Mouse (Mus musculus) urinary bladder, postnatal 4 days (tissue): ENCODE data around the gene Tspan18.

Source experiments
- DNase-seq, 2 experiments: peaks; one replicate each; pipeline ENCODE4 v3.0.0; 2021 to 2022; ENCODE audit warnings: low spot score in 2 of 2

The Tspan18 gene

GRCm38 (mm10) chr2:93339373-93340106 is 5.2 kb upstream of the Tspan18 start:
- DNase-seq, result no peak

DNA sequence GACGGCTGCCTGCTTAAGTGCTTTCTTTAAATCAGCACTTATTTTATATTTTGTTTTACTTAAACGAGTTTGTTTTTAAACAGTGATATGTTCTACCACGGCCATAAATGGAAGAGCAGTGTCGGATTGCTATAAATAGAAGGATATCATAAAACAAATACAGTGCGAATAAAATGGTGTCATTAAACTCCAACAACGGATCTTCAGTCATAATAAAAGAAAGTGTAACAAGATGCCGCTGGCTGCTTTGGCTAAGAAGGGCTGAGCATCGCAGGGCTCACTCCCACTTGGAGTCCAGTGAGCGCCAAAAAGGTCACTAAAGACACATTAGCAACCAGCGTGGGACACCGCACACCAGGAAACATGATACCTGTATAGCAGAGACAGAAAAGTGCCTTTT is 1.7 kb upstream of the Tspan18 start:
- no peak for DNase-seq

DNA sequence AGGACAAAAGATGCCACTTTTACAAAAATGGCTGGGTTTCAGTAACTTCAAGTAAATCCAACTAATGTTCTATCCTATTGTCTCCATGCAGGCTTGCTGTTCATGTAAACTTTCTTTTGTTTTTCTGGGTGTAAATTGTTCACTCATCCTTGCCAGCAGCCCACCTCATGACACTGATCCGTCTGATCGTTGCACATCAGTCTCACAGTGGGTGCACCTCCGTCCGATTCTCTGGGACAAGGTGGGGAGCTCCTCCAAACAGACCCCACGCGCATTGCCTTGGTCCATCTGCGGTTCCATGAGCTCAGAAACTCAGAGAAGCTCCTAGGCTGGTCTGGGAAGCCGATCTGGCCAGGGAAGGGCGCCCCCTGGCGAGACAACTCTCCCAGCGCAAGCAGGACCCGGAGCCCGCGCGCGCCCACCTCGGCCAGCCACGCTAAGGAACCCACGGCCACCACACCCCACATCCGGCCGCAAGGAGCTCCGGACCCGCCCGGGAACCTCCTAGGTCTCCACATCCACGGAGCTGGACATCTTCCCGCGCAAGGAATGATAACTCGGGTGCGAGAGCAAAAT is 976 bp downstream of the Tspan18 start:
- peak; percentile 80 to 90 for DNase-seq

GRCm38 (mm10) chr2:93332277-93332676 is 2.0 kb downstream of the Tspan18 start:
- DNase-seq, result no peak

DNA sequence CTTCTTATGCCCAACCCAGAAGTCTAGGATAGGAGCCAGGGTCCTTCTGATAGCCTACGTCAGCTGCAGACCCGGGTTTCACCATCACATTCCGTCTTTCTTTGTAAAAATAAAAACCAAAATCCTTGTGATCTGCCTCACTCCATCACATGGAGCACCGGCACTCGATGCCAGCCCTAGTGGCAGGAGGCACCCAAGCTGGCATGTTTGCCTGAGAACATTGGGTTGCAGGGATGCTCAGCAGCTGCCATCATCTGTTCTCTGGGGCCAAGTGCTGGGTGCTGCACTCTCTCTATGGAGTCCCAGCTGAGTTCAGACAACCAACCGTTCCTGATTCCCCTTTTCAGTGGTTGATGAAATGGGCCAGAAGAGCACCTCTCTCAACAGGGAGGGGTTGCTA is 3.2 kb downstream of the Tspan18 start:
- DNase-seq, result no peak

GRCm38 (mm10) chr2:93329120-93329519 is 5.2 kb downstream of the Tspan18 start:
- no peak for DNase-seq

DNA sequence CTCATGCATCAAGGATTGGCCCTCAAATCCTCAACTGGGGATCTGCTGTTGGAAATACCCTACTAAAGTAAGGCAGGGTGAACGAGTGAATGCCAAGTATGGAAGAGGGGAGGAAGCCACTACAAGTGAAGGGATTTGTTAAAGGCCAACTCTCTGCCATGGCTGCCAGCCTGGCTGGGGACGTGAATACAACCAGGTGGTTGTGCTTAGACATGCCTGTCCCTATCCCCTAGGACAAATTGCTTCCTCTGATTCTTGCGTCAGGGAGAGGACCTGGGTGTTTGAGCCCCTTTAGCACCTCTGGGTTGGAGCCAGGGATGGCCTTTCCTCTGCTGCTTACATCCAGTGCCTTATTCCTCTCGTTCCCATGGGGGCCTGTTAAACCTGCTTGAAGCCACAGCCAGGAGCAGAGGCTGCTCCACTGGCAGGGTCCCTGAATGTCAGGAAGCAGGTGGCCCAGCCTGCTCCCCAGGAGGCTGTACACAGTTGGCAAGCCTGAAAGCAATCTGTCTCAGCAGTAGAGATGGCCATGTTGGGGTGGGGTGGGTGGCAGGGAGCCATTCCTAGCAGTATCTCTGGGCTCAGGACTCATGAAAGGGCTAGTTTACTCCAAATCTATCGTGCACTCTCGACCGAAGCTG is 6.3 kb downstream of the Tspan18 start:
- no peak for DNase-seq

DNA sequence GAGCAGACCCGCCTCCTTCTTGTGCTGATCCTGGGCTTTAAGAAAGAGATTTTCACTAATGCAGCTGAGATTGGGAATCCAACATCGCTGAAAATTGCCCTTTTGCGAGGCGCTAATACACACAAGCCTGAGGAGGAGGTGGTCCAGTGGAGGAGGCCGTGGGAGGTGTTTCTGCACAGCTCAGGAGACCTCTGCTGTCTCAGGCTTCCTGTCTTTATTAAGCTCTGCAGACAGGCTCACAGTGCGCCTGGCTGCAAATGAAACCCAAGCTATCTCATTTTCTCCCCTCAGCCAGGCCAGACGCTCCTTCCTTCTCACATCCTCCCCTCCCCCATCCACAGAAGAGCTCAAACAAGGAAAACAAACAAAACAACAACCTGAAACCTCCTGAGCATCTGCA is 9.6 kb downstream of the Tspan18 start:
- no peak for DNase-seq

DNA sequence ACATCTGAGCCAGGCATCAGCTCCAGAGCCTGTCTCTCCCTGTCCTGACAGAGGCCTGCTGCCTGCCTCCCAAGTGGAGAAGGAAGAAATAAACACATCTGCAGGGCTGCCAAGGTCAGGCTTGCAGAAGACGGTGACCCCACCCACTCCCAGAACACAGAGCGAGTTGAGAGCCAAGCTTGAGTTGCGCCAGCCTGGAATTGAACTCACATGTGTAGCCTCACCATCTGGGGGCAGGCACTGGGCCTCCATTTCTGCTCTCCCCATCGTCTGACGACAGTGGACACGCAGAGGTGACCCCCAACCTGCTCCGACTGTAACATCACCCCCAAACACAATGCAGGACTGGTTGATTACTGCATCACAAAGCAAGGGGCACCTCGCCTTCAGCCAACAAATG is 12.4 kb downstream of the Tspan18 start:
- DNase-seq, result peak in 1 of 2 experiments; percentile 64

- no peak for DNase-seq
These were observed 14.0 kb downstream of the Tspan18 start for GRCm38 (mm10) chr2:93320267-93320666.

GRCm38 (mm10) chr2:93319598-93319997 is 14.7 kb downstream of the Tspan18 start:
- DNase-seq, result no peak

DNA sequence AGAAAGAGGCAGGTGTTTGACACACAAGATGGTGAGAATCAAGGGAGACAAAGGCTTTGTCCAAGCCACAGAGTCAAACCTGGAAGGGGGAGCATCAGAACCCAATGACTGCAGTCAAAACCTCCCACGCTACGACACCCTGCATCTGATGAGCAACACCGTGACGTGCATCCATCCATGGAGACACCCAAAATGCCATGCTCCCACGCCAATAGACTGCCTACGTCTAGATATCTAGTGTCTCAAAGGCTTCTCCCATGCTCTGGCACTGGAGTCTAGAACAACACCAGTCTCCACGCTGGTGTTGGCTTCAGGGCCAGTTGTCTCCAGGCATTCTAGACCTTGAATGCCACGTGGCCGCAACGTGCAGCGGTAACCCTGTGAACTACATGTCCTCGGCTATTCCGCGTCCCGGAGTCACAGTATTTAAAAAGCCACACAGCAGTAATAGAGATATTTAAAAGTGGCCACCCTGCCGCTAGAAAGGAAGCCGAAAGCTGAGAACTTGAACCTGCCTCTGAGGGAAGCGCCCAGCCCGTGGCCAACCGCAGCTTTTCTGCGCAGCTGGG is 15.4 kb downstream of the Tspan18 start:
- no peak for DNase-seq

DNA sequence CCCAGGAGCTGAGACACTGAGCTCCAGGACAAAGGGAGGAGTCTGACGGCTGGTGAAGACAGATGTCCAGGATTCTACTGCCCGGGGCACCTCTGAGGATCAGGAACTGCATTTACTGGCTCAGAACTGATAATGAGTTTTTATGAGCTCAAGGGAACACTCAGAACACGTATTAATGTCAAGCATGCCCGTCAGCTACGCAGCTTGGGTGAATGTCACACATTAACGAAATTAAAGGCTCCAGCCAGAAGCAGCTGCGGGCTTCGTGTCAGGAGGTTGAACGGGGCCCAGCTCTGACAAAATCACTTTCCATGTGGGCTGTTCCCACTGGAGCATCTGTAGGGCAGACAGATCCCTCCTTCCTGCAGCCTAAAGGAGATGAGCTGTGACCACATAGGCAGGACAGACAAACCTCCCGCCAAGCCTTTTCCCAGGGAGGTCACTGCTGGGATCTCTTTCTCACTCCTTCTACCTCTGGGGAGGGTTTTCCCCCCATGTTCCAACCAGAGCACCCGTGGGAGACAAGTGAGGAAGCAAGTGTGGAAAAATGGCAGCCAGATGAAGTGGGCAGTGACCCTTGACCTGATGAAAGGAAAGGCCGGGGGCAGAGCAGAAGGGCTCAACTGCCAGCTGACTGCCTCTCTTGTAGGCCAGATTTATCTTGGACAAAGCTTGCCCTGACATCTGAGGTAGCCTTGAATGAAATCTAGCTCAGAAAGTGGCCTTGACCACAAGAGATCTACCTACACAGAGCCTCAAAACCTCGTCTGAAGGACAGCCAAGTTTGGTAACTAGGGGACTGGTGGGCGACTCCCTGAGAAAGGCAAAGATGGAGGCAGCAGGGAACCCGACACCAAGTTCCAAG is 20.3 kb downstream of the Tspan18 start:
- DNase-seq, result no peak

DNA sequence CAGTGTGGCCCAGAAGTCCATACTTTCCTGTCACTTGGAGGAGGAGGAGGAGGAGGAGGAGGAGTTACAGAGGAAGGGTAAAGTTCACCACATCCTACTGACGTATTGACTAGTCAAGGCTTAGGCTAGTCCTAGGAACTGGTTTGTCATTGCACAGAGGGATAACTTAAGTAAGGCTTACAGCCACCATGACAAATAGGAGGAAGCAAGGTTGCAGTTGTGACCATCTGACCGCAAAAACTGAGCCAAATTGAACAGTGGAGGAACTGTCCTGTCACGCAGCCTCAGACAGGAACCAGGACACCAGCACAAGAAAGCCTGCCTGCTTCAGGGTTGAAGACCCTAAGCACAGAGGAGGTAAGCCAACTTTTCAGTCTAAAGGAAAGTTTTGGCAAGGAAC is 21.8 kb downstream of the Tspan18 start:
- DNase-seq, result no peak

DNA sequence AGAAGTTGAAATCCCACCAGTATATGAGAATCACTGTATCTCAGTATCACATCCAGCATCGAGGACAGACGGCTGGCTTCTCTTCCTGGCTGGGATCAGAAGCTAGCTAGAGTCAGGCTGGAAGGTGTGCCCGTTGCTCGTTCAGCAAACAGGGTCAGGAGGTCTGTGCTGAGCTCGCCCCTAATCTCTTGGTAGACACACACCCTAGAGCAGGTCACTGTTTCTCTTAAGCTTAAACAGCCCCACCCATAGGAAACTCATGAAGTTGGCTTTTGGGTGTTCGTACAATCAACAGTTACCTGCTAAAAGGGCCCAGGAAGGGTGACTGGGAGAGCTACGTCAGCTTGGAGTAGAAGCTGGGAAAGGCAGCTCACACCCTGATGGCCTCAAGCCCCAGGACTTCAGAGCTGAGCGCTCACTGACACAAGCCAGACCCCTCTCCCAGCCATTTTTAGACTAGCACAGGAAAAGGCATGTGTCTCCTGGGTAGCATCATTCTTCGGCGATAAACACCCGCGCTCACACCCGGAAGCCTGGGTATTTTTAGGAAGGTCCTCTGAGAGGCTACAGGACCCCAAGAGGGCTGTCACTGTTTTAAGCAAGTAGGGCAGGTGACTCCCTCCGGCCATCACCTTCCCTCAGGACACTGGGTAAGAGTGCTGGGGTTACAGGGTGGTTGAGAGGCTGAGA is 24.4 kb downstream of the Tspan18 start:
- DNase-seq, result no peak

DNA sequence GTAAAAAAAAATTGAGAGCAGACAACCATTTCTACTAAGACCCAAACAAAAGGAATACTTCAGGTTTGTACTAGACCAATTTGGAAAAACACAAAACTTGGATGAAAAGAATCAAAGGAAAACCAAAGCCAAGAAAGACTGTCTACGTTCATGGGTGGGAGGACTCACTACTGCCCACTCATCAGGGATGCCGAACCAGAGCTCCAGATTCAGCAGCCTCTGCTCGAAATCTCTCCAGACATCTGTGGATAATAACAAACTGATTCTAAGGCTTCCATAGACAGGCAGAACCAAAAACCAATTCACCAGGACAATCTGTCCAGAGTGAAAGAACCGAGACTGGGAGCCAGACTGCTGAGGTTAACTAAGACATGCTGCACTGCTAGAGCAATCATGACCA is 27.4 kb downstream of the Tspan18 start:
- DNase-seq, result no peak

DNA sequence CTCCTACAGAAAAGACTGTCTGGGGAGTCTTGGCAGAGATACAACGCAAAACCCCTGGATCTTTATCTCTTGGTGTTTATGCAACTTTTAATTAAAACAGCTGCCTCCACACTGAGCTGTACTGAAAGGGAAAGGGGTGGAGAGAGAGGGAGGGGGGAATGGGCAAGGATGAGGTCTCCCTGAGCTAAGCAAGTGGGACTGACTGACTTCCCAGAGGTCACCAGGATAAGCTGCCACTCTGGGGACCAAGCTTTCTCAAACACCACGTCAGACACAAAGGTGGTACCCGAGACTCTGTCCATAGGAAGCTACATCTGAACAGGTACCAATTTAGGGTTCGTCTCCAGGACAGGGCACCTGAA is 30.1 kb downstream of the Tspan18 start:
- no peak for DNase-seq

GRCm38 (mm10) chr2:93303585-93304272 is 30.6 kb downstream of the Tspan18 start:
- no peak for DNase-seq

GRCm38 (mm10) chr2:93303260-93303584 is 31.1 kb downstream of the Tspan18 start:
- no peak for DNase-seq

DNA sequence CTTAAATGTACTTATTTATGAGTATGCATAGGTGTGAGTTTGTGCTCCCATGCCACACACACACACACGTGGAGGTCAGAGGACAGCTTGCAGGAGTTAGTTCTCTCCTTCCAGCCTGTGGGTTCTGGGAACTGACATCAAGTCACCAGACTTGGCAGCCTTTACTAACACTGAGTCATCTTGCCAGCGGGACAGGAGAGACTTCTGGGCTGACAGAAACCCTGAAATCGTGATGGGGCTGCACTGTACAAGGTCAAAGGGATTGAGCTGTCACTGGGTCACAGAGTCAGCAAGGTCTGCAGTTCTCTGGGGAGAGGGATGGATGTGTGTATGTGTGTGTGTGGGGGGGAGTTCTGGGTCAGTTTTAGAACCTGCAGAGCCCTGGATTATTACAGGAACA is 36.6 kb downstream of the Tspan18 start:
- DNase-seq, result no peak
